Mouse (Mus musculus): ENCODE measurements around the gene Rasgef1b. TPM values are rescaled to one million over a fixed set of nuclear protein-coding genes. Genes with fewer than 3 reads are reported as not detected.

Rasgef1b gene
- polyA plus RNA-seq, 1 experiment from 2014 or later: 6.5 TPM

DNA sequence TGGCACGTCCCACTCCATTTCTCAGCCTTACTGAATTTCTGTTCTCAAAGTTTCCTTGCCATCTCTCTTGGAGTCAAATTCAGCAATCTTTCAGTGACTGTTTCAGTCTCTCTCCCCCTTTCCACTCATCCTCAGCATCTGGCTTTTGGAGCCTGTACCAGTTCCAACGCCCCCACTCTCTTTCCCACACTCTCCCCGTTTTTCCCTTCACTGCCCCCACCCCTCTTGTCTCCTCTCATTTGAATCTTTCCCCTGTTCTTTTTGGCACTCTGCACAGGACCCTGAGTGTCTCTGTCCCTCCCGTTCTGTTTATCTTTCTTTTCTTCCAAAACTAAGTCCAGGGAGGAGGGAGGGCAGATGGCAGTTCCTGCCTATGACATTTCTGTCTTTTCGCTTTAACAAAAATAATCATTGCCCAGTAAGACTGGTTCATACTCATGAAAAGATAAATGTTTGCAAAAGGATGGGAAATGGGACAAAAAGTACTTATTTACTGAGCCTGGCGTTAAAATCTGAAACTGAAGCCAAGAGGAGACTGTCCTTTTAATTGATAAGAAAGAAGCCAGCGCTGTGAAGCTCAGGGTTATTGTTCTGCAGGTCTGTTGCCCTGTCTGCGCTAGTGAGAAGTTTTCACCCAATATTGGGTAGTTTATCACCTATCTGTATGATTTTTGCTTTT lies 388.4 kb downstream of the Rasgef1b start:
- Histone ChIP-seq H3K36me3 (ENCODE audit: control insufficient read depth, insufficient read depth, low read length) (no peaks in the 10 kb centered on the region), H3K9ac (ENCODE audit: low read depth, low read length) (no peak overlapping the region; the same call in 1 of the 2 replicates), H3K9me3 (ENCODE audit: control insufficient read depth, low read length) (no peaks in the 10 kb centered on the region), H3K4me2 (ENCODE audit: low read depth, low read length) (peak overlapping the region; percentile 49; the same call in 1 of the 2 replicates), H3K27ac (replicated peaks; ENCODE audit: low read depth, low read length) (peak overlapping the region; percentile 45; the same call in 1 of the 2 replicates), H3K27me3 (replicated peaks; ENCODE audit: control insufficient read depth, insufficient read depth, low read length) (no peaks in the 10 kb centered on the region), H3K4me3 (ENCODE audit: low read depth, low read length) (no peak overlapping the region), H3K4me1 (ENCODE audit: control insufficient read depth, insufficient read depth, low read length) (0 out of 2 replicates have a peak, but pooled peaks cover 3% of the 10 kb centered on the region)
- ATAC-seq (ENCODE audit: low read depth): no peak
- WGBS: 63% methylated on average over 8 of the region's 8 CpGs
- DNase-seq (ENCODE audit: low spot score): no peak

DNA sequence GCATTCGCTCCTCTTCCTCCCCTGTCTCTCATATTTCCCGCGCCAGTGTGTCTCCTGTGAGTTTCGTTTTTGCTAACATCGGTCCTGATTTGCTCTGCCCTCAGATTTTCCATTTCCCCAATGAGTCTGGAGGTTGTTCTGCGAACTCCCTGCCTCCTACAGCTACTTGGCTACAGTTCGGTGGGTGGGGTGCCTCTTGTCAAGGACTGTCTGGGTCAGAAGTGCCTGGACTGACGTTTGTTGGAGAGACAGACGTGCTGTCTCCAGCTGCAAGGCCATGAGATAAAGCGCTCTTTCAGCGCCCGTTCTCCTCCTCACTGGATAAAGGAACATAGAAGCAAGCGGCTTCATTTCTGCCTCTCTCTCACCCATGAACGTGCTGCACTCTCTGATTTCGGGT lies 389.1 kb downstream of the Rasgef1b start:
- H3K4me3 ChIP-seq (ENCODE audit: low read depth, low read length): peak overlapping the region; percentile 22
- H3K4me1 ChIP-seq (ENCODE audit: control insufficient read depth, insufficient read depth, low read length): 0 out of 2 replicates have a peak, but pooled peaks cover 3% of the 10 kb centered on the region
- H3K9ac ChIP-seq (ENCODE audit: low read depth, low read length): peak overlapping the region; percentile 43
- ATAC-seq (ENCODE audit: low read depth) (no peak), DNase-seq (ENCODE audit: low spot score) (peak; percentile 68)
- H3K4me2 ChIP-seq (ENCODE audit: low read depth, low read length): peak overlapping the region; percentile 49
- peak overlapping the region; percentile 45 for H3K27ac ChIP-seq (replicated peaks; ENCODE audit: low read depth, low read length)
- H3K36me3 ChIP-seq (ENCODE audit: control insufficient read depth, insufficient read depth, low read length): no peaks in the 10 kb centered on the region
- H3K9me3 ChIP-seq (ENCODE audit: control insufficient read depth, low read length): no peaks in the 10 kb centered on the region
- H3K27me3 ChIP-seq (replicated peaks; ENCODE audit: control insufficient read depth, insufficient read depth, low read length): no peaks in the 10 kb centered on the region
- 35% methylated on average over 15 of the region's 15 CpGs for WGBS

DNA sequence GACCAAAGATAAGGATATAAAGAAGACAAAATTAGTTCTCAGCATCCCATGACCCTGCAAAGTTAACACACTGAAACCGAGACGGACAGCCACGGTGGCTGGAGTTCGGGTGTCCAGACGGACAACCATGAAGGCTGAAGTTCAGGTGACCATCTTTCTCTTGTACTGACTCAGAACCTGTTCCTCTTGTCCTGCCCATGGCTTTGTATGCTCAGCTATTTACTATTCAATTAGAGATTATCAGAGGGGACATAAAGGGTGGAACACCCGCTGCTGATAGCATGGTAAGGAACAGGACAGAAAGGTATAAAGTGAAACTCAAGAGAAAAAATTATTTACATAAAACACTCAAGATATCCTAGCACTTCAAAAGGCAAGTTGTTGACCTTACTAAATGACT lies 390.0 kb downstream of the Rasgef1b start:
- WGBS: 94% methylated on average over 6 of the region's 6 CpGs
- ATAC-seq (ENCODE audit: low read depth): no peak

DNA sequence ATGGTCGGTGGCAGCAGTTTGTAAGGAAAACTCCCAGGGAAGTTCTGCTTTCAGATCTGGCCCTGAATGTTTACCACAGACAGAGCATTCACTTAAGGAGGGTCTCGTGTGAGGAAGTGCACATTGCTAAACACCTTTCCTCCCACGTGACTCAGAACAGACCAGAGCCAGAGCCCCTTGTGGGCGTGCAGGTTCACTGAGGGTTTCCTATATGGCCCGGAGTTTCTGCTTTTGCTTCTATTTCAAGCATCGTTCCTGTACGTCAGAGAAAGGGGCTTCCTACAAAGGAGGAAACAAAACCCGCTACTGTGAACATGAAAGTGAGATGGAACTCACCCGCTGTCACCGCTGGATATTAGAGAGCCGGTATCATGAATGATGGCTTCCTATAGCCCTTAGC lies 392.4 kb downstream of the Rasgef1b start:
- no peaks in the 10 kb centered on the region for H3K9me3 ChIP-seq (ENCODE audit: control insufficient read depth, low read length)
- 62% methylated on average over 11 of the region's 11 CpGs for WGBS
- no peak overlapping the region for H3K4me3 ChIP-seq (ENCODE audit: low read depth, low read length)
- H3K9ac ChIP-seq (ENCODE audit: low read depth, low read length): no peak overlapping the region
- ATAC-seq (ENCODE audit: low read depth) (no peak), DNase-seq (ENCODE audit: low spot score) (no peak)
- H3K27ac ChIP-seq (replicated peaks; ENCODE audit: low read depth, low read length): no peak overlapping the region
- H3K4me2 ChIP-seq (ENCODE audit: low read depth, low read length): no peak overlapping the region
- no peaks in the 10 kb centered on the region for H3K27me3 ChIP-seq (replicated peaks; ENCODE audit: control insufficient read depth, insufficient read depth, low read length)
- no peaks in the 10 kb centered on the region for H3K36me3 ChIP-seq (ENCODE audit: control insufficient read depth, insufficient read depth, low read length)
- H3K4me1 ChIP-seq (ENCODE audit: control insufficient read depth, insufficient read depth, low read length): 0 out of 2 replicates have a peak, but pooled peaks cover 3% of the 10 kb centered on the region

More for the DNA sequence above, 390.0 kb downstream of the Rasgef1b start:
- no peak for DNase-seq (ENCODE audit: low spot score)
- H3K4me2 ChIP-seq (ENCODE audit: low read depth, low read length): no peak overlapping the region
- no peak overlapping the region for H3K27ac ChIP-seq (replicated peaks; ENCODE audit: low read depth, low read length)
- 0 out of 2 replicates have a peak, but pooled peaks cover 3% of the 10 kb centered on the region for H3K4me1 ChIP-seq (ENCODE audit: control insufficient read depth, insufficient read depth, low read length)
- no peaks in the 10 kb centered on the region for H3K36me3 ChIP-seq (ENCODE audit: control insufficient read depth, insufficient read depth, low read length)
- no peak overlapping the region for H3K4me3 ChIP-seq (ENCODE audit: low read depth, low read length)
- no peak overlapping the region for H3K9ac ChIP-seq (ENCODE audit: low read depth, low read length)
- H3K9me3 ChIP-seq (ENCODE audit: control insufficient read depth, low read length): no peaks in the 10 kb centered on the region
- no peaks in the 10 kb centered on the region for H3K27me3 ChIP-seq (replicated peaks; ENCODE audit: control insufficient read depth, insufficient read depth, low read length)

DNA sequence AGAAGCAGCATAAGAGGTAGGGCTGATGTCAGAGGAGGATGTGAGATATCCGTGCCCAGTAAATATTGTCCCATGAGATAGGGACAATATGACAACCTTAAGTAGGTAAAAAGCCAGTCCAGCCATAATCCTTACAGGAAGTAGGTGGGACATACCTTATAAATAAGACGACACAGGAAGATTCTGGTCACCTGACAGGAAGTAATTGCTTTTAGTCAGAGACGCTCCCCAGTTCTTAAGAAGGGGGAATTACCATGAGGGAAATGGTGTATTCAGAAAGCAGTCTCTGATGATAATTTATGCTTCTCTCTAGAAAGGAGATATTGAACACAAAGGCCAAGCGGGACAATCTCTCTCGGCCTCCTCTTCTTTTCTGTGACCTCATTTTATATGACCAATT lies 394.8 kb downstream of the Rasgef1b start:
- no peak for DNase-seq (ENCODE audit: low spot score)
- 77% methylated on average over 5 of the region's 5 CpGs for WGBS
- ATAC-seq (ENCODE audit: low read depth): no peak

DNA sequence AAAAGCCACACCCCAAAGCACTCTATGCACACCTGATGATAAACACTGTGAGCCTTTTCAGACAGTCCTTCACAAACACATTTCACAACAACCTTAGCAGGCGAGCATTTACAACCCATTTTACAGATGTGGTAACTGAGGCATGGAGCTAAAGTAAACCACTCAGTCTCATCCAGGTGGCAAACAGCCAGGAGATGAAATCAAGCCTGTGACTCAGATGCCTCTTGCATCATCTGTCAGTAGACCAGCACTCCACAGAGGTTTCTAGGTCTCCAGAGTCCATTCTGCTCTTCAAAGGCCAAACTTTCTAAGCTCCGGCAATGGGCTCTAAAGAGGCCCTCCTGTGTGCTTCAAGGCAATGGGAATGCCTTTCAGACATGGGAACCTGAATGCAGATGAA lies 396.8 kb downstream of the Rasgef1b start:
- no peak overlapping the region for H3K4me3 ChIP-seq (ENCODE audit: low read depth, low read length)
- no peaks in the 10 kb centered on the region for H3K36me3 ChIP-seq (ENCODE audit: control insufficient read depth, insufficient read depth, low read length)
- H3K27me3 ChIP-seq (replicated peaks; ENCODE audit: control insufficient read depth, insufficient read depth, low read length): no peaks in the 10 kb centered on the region
- no peak overlapping the region for H3K9ac ChIP-seq (ENCODE audit: low read depth, low read length)
- H3K4me1 ChIP-seq (ENCODE audit: control insufficient read depth, insufficient read depth, low read length): 0 out of 2 replicates have a peak, but pooled peaks cover 2% of the 10 kb centered on the region
- ATAC-seq (ENCODE audit: low read depth) (no peak), DNase-seq (ENCODE audit: low spot score) (no peak)
- 84% methylated on average over 2 of the region's 2 CpGs for WGBS
- H3K27ac ChIP-seq (replicated peaks; ENCODE audit: low read depth, low read length): no peak overlapping the region
- no peak overlapping the region for H3K4me2 ChIP-seq (ENCODE audit: low read depth, low read length)
- H3K9me3 ChIP-seq (ENCODE audit: control insufficient read depth, low read length): no peaks in the 10 kb centered on the region

More for the DNA sequence above, 394.8 kb downstream of the Rasgef1b start:
- Histone ChIP-seq H3K27me3 (replicated peaks; ENCODE audit: control insufficient read depth, insufficient read depth, low read length) (no peaks in the 10 kb centered on the region), H3K9me3 (ENCODE audit: control insufficient read depth, low read length) (no peaks in the 10 kb centered on the region), H3K36me3 (ENCODE audit: control insufficient read depth, insufficient read depth, low read length) (no peaks in the 10 kb centered on the region), H3K4me2 (ENCODE audit: low read depth, low read length) (no peak overlapping the region), H3K4me3 (ENCODE audit: low read depth, low read length) (no peak overlapping the region), H3K9ac (ENCODE audit: low read depth, low read length) (no peak overlapping the region), H3K27ac (replicated peaks; ENCODE audit: low read depth, low read length) (no peak overlapping the region), H3K4me1 (ENCODE audit: control insufficient read depth, insufficient read depth, low read length) (0 out of 2 replicates have a peak, but pooled peaks cover 1% of the 10 kb centered on the region)

DNA sequence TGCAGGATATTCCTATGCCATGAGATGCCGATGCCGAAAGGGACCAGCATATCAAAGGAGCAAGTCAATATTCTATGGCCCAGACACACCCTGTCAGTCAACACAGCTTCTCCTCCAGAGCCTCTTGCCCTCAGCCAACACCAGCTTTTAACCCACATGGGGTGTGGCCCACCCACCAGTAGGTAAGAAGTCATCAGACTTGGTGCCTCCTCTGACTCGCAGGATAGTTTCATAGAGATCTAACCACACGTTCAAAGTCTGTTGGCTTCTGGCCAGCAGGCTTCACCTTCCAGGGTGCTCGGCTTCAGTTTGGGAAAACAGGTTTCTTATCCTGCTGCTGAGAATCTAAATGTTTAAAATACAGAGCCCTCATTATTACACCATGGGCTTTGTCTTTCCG lies 399.8 kb downstream of the Rasgef1b start:
- 73% methylated on average over 6 of the region's 6 CpGs for WGBS
- H3K4me1 ChIP-seq (ENCODE audit: control insufficient read depth, insufficient read depth, low read length): 0 out of 2 replicates have a peak, but pooled peaks cover 2% of the 10 kb centered on the region
- no peaks in the 10 kb centered on the region for H3K9me3 ChIP-seq (ENCODE audit: control insufficient read depth, low read length)
- no peaks in the 10 kb centered on the region for H3K36me3 ChIP-seq (ENCODE audit: control insufficient read depth, insufficient read depth, low read length)
- no peak overlapping the region for H3K4me3 ChIP-seq (ENCODE audit: low read depth, low read length)
- H3K27me3 ChIP-seq (replicated peaks; ENCODE audit: control insufficient read depth, insufficient read depth, low read length): no peaks in the 10 kb centered on the region
- DNase-seq (ENCODE audit: low spot score) (peak; percentile 87), ATAC-seq (ENCODE audit: low read depth) (peak; percentile 47; the same call in 1 of the 2 replicates)
- no peak overlapping the region for H3K27ac ChIP-seq (replicated peaks; ENCODE audit: low read depth, low read length)
- no peak overlapping the region for H3K4me2 ChIP-seq (ENCODE audit: low read depth, low read length)
- no peak overlapping the region for H3K9ac ChIP-seq (ENCODE audit: low read depth, low read length)

DNA sequence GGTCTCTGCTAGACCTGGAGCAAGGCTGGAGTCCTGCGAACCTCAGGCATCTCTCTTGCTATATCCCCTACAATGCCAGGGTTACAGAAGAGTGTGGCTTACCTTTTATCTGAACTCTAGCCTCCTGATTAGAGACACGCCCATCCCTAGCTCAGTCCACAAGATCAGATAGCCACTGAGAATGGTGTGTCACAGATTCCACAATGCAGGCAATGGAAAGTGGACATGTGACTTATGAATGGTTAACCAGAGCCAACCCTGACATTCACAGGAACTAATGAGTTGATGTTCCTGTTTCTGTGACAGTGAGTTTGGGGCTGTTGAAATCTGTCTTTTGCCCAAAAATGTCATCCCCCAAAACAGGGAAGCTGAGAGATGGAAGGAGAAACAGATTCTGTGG lies 401.8 kb downstream of the Rasgef1b start:
- no peaks in the 10 kb centered on the region for H3K27me3 ChIP-seq (replicated peaks; ENCODE audit: control insufficient read depth, insufficient read depth, low read length)

DNA sequence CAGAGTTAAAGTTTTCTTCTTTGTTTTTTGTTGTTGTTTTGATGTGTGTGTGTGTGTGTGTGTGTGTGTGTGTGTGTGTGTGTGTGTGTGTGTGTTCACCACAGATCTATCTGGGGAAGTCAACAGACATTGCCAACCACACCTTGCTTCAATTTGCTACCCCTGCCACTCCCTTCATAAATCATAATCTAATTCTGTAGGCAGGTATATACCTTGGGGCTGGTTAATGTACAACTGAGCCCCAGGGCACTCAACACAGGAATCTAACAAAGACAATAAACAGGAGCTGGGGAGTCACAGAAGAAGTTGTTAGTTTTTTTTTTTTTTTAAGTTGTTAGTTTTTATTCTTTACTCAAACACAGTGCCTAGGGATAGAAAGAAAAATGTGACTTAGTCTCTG lies 403.6 kb downstream of the Rasgef1b start:
- ATAC-seq (ENCODE audit: low read depth): no peak
- no peak overlapping the region for H3K27ac ChIP-seq (replicated peaks; ENCODE audit: low read depth, low read length)
- H3K4me2 ChIP-seq (ENCODE audit: low read depth, low read length): no peak overlapping the region
- H3K4me3 ChIP-seq (ENCODE audit: low read depth, low read length): no peak overlapping the region
- 0 out of 2 replicates have a peak, but pooled peaks cover 2% of the 10 kb centered on the region for H3K4me1 ChIP-seq (ENCODE audit: control insufficient read depth, insufficient read depth, low read length)
- H3K36me3 ChIP-seq (ENCODE audit: control insufficient read depth, insufficient read depth, low read length): no peaks in the 10 kb centered on the region
- no peak for DNase-seq (ENCODE audit: low spot score)
- no peaks in the 10 kb centered on the region for H3K9me3 ChIP-seq (ENCODE audit: control insufficient read depth, low read length)
- H3K27me3 ChIP-seq (replicated peaks; ENCODE audit: control insufficient read depth, insufficient read depth, low read length): no peaks in the 10 kb centered on the region
- H3K9ac ChIP-seq (ENCODE audit: low read depth, low read length): no peak overlapping the region

More for the DNA sequence above, 401.8 kb downstream of the Rasgef1b start:
- Histone ChIP-seq H3K4me2 (ENCODE audit: low read depth, low read length) (no peak overlapping the region), H3K9ac (ENCODE audit: low read depth, low read length) (no peak overlapping the region), H3K9me3 (ENCODE audit: control insufficient read depth, low read length) (no peaks in the 10 kb centered on the region), H3K4me1 (ENCODE audit: control insufficient read depth, insufficient read depth, low read length) (0 out of 2 replicates have a peak, but pooled peaks cover 2% of the 10 kb centered on the region), H3K36me3 (ENCODE audit: control insufficient read depth, insufficient read depth, low read length) (no peaks in the 10 kb centered on the region), H3K4me3 (ENCODE audit: low read depth, low read length) (no peak overlapping the region), H3K27ac (replicated peaks; ENCODE audit: low read depth, low read length) (no peak overlapping the region)
- ATAC-seq (ENCODE audit: low read depth) (no peak), DNase-seq (ENCODE audit: low spot score) (no peak)
- 81% methylated on average over 2 of the region's 2 CpGs for WGBS
